Mouse (Mus musculus) WW6 (cell line): ENCODE results near the gene Phf10.
"Not testable (repeated sequence)": the region's sequence is repeated elsewhere in the genome, so short reads cannot be mapped to it uniquely, and the experiment has no call there.

Experiments
- DNase-seq: peaks from one replicate; pipeline ENCODE4 v3.0.0-alpha.2; 2013; ENCODE audit warnings: low read depth, low spot score

The Phf10 gene

GRCm38 (mm10) chr17:14943009-14943728 is 17.9 kb downstream of the Phf10 start, which contains the start of the genes Wdr27 and 1600012H06Rik:
Gene Wdr27 (minus strand): TSS chr17:14943158.
Gene 1600012H06Rik (plus strand): TSS chr17:14943184.
- peak; percentile 93 for DNase-seq

DNA sequence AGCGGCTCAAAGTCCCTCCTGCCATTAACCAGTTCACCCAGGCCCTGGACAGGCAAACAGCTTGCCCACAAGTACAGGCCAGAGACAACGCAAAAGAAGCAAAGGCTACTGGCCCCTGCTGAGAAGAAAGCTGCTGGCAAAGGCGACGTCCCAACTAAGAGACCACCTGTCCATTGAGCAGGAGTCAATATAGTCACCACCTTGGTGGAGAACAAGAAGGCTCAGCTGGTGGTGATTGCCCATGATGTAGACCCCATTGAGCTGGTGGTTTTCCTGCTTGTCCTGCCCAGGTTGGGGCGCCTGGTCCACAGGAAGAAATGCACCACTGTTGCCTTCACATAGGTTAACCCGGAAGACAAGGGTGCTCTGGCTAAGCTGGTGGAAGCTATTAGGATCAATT is 18.9 kb downstream of the Phf10 start:
- DNase-seq: not testable (repeated sequence)

DNA sequence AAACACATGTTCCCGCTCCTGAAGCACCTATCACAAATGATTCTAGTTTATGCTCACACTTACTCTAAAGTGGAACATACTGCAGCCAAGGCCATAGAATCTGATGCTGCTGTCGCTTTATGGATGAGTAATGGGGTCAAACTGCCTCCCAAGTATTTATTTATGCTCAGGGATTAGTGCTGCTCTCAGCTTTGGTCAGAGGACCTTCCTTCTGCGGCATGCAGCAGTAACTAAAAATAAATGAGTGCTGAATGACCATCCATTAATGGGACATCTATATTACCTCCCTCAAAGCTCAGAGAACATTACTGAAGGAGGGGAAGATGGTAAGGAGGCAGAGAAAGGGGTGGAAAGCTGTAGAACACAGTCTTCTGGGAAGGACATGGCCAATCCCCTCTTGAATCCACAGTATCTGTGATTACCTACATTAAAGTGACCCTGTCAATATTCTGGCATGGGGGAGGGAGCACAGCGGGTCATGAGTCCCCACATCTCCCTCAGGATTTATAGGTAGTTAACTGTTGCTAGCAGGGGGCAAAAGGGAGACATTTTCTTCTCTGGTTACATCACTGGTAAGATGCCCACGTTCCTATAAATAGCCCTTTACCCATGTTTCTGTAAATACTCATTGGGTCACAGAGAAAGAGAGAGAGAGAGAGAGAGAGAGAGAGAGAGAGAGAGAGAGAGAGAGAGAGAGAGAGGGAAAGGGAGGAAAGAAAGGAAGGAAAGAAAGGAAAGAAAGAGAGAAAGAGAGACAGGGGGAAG is 25.1 kb downstream of the Phf10 start:
- DNase-seq: no peak

- not testable (repeated sequence) for DNase-seq
Measured at GRCm38 (mm10) chr17:14935280-14935679, 25.8 kb downstream of the Phf10 start.

GRCm38 (mm10) chr17:14931469-14931868 is 29.6 kb downstream of the Phf10 start:
- no peak for DNase-seq

GRCm38 (mm10) chr17:14930697-14931096 is 30.4 kb downstream of the Phf10 start:
- DNase-seq: no peak

GRCm38 (mm10) chr17:14928631-14929030 is 32.4 kb downstream of the Phf10 start:
- no peak for DNase-seq

DNA sequence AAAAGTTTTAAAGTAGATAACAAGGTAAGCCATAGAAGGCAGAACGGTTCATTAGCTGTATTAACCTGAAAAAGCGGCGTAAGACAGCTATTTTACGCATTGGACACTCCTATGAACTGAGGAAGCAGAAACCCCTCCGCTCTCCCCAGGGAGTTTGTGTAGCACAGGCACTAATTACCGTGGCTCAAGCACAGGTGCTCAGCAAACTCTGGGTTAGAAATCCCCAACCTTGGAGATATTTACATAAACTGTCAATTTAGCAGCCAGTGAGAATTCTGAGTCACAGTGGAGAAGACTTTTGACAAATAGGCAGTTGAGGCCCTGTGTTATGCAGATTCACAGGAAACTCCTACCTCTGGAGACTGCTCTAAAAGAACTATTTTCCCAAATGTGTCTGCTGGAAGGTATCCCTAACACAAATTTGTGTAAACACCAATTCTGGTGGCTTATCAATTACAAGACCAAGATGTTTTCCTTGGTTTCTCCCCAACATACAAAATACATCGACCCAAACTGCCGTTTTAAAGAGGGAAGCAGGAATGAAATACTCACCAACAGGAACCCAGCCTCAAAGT is 33.3 kb downstream of the Phf10 start:
- DNase-seq: no peak

GRCm38 (mm10) chr17:14921582-14921981 is 39.5 kb downstream of the Phf10 start:
- DNase-seq: no peak

DNA sequence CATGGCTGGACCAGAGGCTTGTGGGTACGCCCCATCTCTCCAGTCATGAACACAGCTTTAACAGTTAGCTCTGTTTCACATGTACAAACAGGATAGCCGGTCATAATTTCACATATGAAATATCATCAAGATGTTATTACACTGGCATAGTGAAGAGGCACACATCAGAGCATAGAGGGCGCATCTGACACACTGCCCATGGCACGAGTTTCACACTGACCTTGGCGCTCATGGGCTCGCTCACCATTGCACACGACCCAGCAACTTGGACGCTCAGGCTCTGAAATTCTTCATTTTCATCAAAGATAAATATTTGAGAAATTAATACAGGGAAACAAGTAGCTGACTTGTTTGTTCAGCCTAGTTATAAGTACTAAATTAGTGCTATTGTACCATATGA is 43.2 kb downstream of the Phf10 start:
- no peak for DNase-seq

- DNase-seq: no peak
Measured at GRCm38 (mm10) chr17:14914401-14914800, 46.7 kb downstream of the Phf10 start.

GRCm38 (mm10) chr17:14912981-14913380 is 48.1 kb downstream of the Phf10 start:
- no peak for DNase-seq

- DNase-seq: no peak
Measured at GRCm38 (mm10) chr17:14912420-14912819, 48.7 kb downstream of the Phf10 start.

GRCm38 (mm10) chr17:14910771-14911170 is 50.3 kb downstream of the Phf10 start:
- no peak for DNase-seq

DNA sequence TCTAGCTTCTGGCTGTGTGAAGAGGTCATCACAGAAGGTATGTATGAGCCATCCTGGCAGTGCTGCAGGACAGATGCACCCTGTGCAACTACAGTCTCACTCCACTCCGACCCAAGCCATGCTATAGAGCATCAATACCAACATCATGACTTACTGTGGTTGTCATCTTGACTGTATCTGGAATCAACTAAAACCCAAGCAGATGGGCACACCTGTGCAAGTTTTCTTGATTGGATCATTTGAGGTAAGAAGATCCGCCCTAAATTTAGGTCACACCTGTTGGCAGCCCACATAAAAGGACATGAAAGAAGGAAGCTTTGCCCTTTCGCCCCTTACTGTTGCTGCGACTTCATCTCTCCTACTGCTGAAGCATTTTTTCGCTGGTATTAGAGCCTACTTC is 51.7 kb downstream of the Phf10 start:
- no peak for DNase-seq

- no peak for DNase-seq
Measured at GRCm38 (mm10) chr17:14907136-14907535, 53.9 kb downstream of the Phf10 start.

DNA sequence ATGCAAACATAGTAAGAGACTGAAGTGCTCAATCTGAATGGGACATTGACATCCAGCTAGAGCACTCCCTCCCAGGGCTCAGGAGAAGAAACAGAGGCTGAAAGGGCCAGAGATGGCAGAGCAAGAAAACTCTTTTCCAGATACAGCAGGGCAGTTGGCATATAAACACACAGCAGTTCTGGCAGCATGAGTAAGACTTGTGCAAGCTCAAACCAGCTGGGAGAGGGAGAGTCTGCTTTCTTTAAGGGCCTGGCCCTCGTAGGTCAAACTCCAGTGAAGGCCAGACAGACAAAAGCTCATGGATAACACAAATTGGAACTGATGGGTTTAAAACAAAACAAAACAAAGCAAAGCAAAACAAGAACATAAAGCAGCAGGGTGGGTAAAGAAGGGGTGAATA is 54.5 kb downstream of the Phf10 start:
- no peak for DNase-seq

DNA sequence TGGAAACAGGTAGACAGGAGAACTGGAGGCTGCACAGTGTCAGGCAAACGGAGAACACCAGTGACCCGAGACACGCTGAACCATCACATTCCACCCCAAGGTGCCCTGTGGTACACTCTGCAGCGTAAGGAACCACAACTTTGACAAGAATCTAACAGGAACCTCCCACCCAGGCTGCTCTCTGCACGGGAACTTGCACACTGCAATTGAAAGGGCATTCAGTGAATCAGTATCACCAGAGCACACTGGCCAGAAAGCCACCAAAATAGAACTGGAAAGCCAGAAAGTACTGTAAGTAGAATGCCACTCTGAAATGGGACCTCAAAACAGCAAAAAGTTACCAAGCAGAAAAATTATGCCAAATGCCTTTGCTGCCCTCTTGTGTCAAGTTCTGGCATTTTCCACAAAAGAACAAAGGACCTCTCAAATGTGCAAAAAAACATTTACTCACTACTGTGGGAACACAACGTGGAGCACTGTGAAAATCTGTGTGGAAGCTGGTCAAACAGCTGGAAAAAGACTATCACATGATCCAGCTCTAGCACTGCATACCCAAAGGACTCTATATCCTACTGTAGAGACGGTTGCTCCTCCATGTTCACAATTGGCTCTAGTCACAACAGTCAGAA is 56.3 kb downstream of the Phf10 start:
- DNase-seq: no peak

- no peak for DNase-seq
Measured at GRCm38 (mm10) chr17:14904206-14904605, 56.9 kb downstream of the Phf10 start.

DNA sequence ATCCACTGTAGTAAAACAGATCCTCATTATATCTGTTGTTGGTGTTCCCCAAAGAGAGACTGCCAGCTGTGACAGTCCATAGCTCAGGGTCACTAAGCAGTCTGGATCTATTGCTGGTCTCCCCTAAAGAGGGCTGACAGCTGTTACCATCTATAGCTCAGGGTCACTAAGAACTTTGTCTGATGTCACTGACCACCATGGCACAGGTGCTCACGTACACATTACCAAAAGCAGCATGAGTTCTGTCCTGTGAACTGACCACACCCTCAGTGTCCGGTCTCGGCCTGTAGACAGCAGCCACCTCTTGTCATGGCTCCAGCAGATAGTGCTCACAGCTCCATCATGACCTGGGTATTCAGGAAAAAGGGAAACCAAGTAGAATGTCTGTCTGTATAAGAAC is 57.9 kb downstream of the Phf10 start:
- no peak for DNase-seq

- DNase-seq: no peak
Measured at GRCm38 (mm10) chr17:14898972-14899371, 62.1 kb downstream of the Phf10 start.

DNA sequence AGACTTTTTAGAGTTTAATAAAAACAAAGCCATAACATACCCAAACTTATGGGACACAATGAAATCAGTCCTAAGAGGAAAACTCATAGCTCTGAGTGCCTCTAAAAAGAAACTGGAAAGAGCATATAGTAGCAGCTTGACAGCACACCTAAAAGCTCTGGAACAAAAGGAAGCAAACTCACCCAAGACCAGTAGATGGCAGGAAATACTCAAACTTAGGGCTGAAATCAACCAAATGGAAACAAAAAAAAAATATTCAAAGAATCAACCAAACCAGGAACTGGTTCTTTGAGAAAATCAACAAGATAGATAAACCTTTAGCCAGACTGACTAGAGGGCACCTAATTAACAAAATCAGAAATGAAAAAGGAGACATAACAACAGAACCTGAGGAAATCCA is 66.0 kb downstream of the Phf10 start:
- not testable (repeated sequence) for DNase-seq
